Mouse (Mus musculus): Measurements from ENCODE around the gene Gucy1a1. TPM values are rescaled to one million over a fixed set of nuclear protein-coding genes. Genes with fewer than 3 reads are reported as not detected.

Gene Gucy1a1
- total and polyA plus RNA-seq, 3 experiments, result not detected

- Histone ChIP-seq H3K4me3 (ENCODE audit: control insufficient read depth in 1 of 2, insufficient read depth in 1 of 2, low read depth in 2 of 2, low read length in 2 of 2) (no peak overlapping the region), H3K27ac (ENCODE audit: control insufficient read depth, low read depth, low read length) (no peak overlapping the region), H3K36me3 (ENCODE audit: control insufficient read depth in 1 of 2, insufficient read depth in 2 of 2, low read length in 2 of 2) (no peaks in the 10 kb centered on the region), H3K27me3 (ENCODE audit: control insufficient read depth in 1 of 2, insufficient read depth in 2 of 2, low read length in 2 of 2) (no peaks in the 10 kb centered on the region; a peak in 1 of 4 replicates), H3K9ac (ENCODE audit: control insufficient read depth, low read depth, low read length, poor library complexity, severe bottlenecking) (no peak overlapping the region), H3K79me2 (ENCODE audit: control insufficient read depth, insufficient read depth, low read length, poor library complexity) (no peaks in the 10 kb centered on the region), H3K9me3 (replicated peaks; ENCODE audit: insufficient read depth, low read length) (no peaks in the 10 kb centered on the region), H3K4me1 (ENCODE audit: control insufficient read depth in 1 of 2, insufficient read depth in 2 of 2, low read length in 2 of 2) (no peaks in the 10 kb centered on the region)
- TF ChIP-seq POLR2AphosphoS2 (IDR thresholded peaks at IDR 0.05; ENCODE audit: low read length) (no peak), ZMIZ1 (IDR thresholded peaks at IDR 0.05; ENCODE audit: low read depth, low read length) (no peak), ETS1 (IDR thresholded peaks at IDR 0.05; ENCODE audit: low read depth, low read length) (no peak), MEF2A (IDR thresholded peaks at IDR 0.05; ENCODE audit: extremely low read depth, insufficient replicate concordance, low read depth, low read length, poor library complexity, severe bottlenecking) (no peak), ZNF384 (IDR thresholded peaks at IDR 0.05; ENCODE audit: low read depth, low read length) (no peak), SMC3 (IDR thresholded peaks at IDR 0.05; ENCODE audit: low read depth, low read length) (no peak)
- DNase-seq (ENCODE audit: low read depth, low spot score), result no peak
Observed at GRCm38 (mm10) chr3:82044902-82045301, 100.7 kb downstream of the Gucy1a1 start.

GRCm38 (mm10) chr3:82043676-82044075 is 101.9 kb downstream of the Gucy1a1 start:
- H3K9ac ChIP-seq (ENCODE audit: control insufficient read depth, low read depth, low read length, poor library complexity, severe bottlenecking), result no peak overlapping the region

More at GRCm38 (mm10) chr3:82043676-82044075, 101.9 kb downstream of the Gucy1a1 start:
- no peaks in the 10 kb centered on the region; a peak in 1 of 4 replicates for H3K27me3 ChIP-seq (ENCODE audit: control insufficient read depth in 1 of 2, insufficient read depth in 2 of 2, low read length in 2 of 2)
- no peaks in the 10 kb centered on the region for H3K79me2 ChIP-seq (ENCODE audit: control insufficient read depth, insufficient read depth, low read length, poor library complexity)
- no peaks in the 10 kb centered on the region for H3K36me3 ChIP-seq (ENCODE audit: control insufficient read depth in 1 of 2, insufficient read depth in 2 of 2, low read length in 2 of 2)
- H3K9me3 ChIP-seq (replicated peaks; ENCODE audit: insufficient read depth, low read length), result no peaks in the 10 kb centered on the region
- no peak overlapping the region for H3K4me3 ChIP-seq (ENCODE audit: control insufficient read depth in 1 of 2, insufficient read depth in 1 of 2, low read depth in 2 of 2, low read length in 2 of 2)
- no peaks in the 10 kb centered on the region for H3K4me1 ChIP-seq (ENCODE audit: control insufficient read depth in 1 of 2, insufficient read depth in 2 of 2, low read length in 2 of 2)
- DNase-seq (ENCODE audit: low read depth, low spot score), result no peak
- no peak for TF ChIP-seq GABPA (IDR thresholded peaks at IDR 0.05; ENCODE audit: low read depth, low read length)
- no peak for TF ChIP-seq TCF12 (IDR thresholded peaks at IDR 0.05; ENCODE audit: low read depth, low read length)
- TF ChIP-seq RAD21 (IDR thresholded peaks at IDR 0.05; ENCODE audit: low read depth, low read length), result no peak
- TF ChIP-seq ZKSCAN1 (IDR thresholded peaks at IDR 0.05; ENCODE audit: low read depth, low read length), result no peak
- TF ChIP-seq NELFE (IDR thresholded peaks at IDR 0.05; ENCODE audit: low read depth, low read length), result no peak
- TF ChIP-seq MEF2A (IDR thresholded peaks at IDR 0.05; ENCODE audit: extremely low read depth, insufficient replicate concordance, low read depth, low read length, poor library complexity, severe bottlenecking), result no peak
- no peak for TF ChIP-seq MAX (IDR thresholded peaks at IDR 0.05; ENCODE audit: low read length)
- no peak for TF ChIP-seq KAT2A (conservative IDR thresholded peaks at IDR 0.05; ENCODE audit: low read depth, low read length)
- no peak for TF ChIP-seq SIN3A (IDR thresholded peaks at IDR 0.05; ENCODE audit: low read length)
- no peak for TF ChIP-seq TBP (IDR thresholded peaks at IDR 0.05; ENCODE audit: low read depth, low read length)
- no peak for TF ChIP-seq CHD1 (IDR thresholded peaks at IDR 0.05; ENCODE audit: low read depth, low read length)
- no peak for TF ChIP-seq RCOR1 (IDR thresholded peaks at IDR 0.05; ENCODE audit: low read depth, low read length)
- TF ChIP-seq POLR2AphosphoS5 (IDR thresholded peaks at IDR 0.05; ENCODE audit: borderline replicate concordance, low read depth, low read length), result no peak
- TF ChIP-seq MYB (IDR thresholded peaks at IDR 0.05; ENCODE audit: low read depth, low read length), result no peak
- TF ChIP-seq POLR2AphosphoS2 (IDR thresholded peaks at IDR 0.05; ENCODE audit: low read length), result no peak
- no peak overlapping the region for H3K27ac ChIP-seq (ENCODE audit: control insufficient read depth, low read depth, low read length)

Other genes with a start within 250 kb of the Gucy1a1 start
- gene Ctso, start 213.2 kb downstream of the Gucy1a1 start, total RNA-seq (2012; rRNA removed), result 0.23 and 0.50 TPM in 2 replicates
- gene Ctso, start 213.2 kb downstream of the Gucy1a1 start, polyA plus RNA-seq (2012; ENCODE audit: insufficient read depth in 1 of 2, insufficient read length in 2 of 2, low read depth in 1 of 2, low replicate concordance in 2 of 2, missing spikeins in 1 of 2), result under 1 TPM in 1 of 2 experiments, not detected in 1; 0.15 TPM
- gene Tdo2, start 169.6 kb downstream of the Gucy1a1 start, total RNA-seq (2012; rRNA removed), result not detected in 2 replicates
- not detected for gene Tdo2, start 169.6 kb downstream of the Gucy1a1 start, polyA plus RNA-seq (2012; ENCODE audit: insufficient read depth in 1 of 2, insufficient read length in 2 of 2, low read depth in 1 of 2, low replicate concordance in 2 of 2, missing spikeins in 1 of 2)
- gene Asic5, start 163.5 kb downstream of the Gucy1a1 start, total RNA-seq (2012; rRNA removed), result not detected in 2 replicates
- not detected for gene Asic5, start 163.5 kb downstream of the Gucy1a1 start, polyA plus RNA-seq (2012; ENCODE audit: insufficient read depth in 1 of 2, insufficient read length in 2 of 2, low read depth in 1 of 2, low replicate concordance in 2 of 2, missing spikeins in 1 of 2)
- gene Gucy1b1, start 71.1 kb downstream of the Gucy1a1 start, total RNA-seq (2012; rRNA removed), result not detected in 2 replicates
- not detected for gene Gucy1b1, start 71.1 kb downstream of the Gucy1a1 start, polyA plus RNA-seq (2012; ENCODE audit: insufficient read depth in 1 of 2, insufficient read length in 2 of 2, low read depth in 1 of 2, low replicate concordance in 2 of 2, missing spikeins in 1 of 2)
- gene Map9, start 212.3 kb upstream of the Gucy1a1 start, total RNA-seq (2012; rRNA removed), result not detected in 2 replicates
- not detected for gene Map9, start 212.3 kb upstream of the Gucy1a1 start, polyA plus RNA-seq (2012; ENCODE audit: insufficient read depth in 1 of 2, insufficient read length in 2 of 2, low read depth in 1 of 2, low replicate concordance in 2 of 2, missing spikeins in 1 of 2)